Mouse (Mus musculus): ENCODE data around the gene Slc16a11. TPM values are rescaled to one million over a fixed set of nuclear protein-coding genes. Genes with fewer than 3 reads are reported as not detected.

Gene Slc16a11
- polyA plus RNA-seq, 1 experiment from 2014 or later: 1.2 TPM

GRCm38 (mm10) chr11:70177647-70178046, 34.9 kb upstream of the Slc16a11 start:
- Histone ChIP-seq H3K27me3 (replicated peaks; ENCODE audit: control insufficient read depth, insufficient read depth, low read length) (no peaks in the 10 kb centered on the region), H3K9me3 (ENCODE audit: control insufficient read depth, low read length) (0 out of 2 replicates have a peak, but pooled peaks cover 3% of the 10 kb centered on the region), H3K27ac (ENCODE audit: low read depth) (no peak overlapping the region), H3K4me3 (ENCODE audit: low read depth, low read length) (no peak overlapping the region), H3K4me2 (ENCODE audit: low read length) (no peak overlapping the region), H3K36me3 (ENCODE audit: control insufficient read depth, insufficient read depth, low read length) (no peaks in the 10 kb centered on the region), H3K9ac (ENCODE audit: low read length) (no peak overlapping the region), H3K4me1 (replicated peaks; ENCODE audit: control insufficient read depth, insufficient read depth, low read length) (no peaks in the 10 kb centered on the region)
- no peak for DNase-seq (ENCODE audit: low spot score)
- 75% methylated on average over 8 of the region's 8 CpGs for WGBS
- no peak for ATAC-seq (replicated peaks; ENCODE audit: low FRiP score, low TSS enrichment, low read depth)

GRCm38 (mm10) chr11:70178311-70178710, 34.2 kb upstream of the Slc16a11 start:
- ATAC-seq (replicated peaks; ENCODE audit: low FRiP score, low TSS enrichment, low read depth) (no peak), DNase-seq (ENCODE audit: low spot score) (no peak)
- Histone ChIP-seq H3K4me1 (replicated peaks; ENCODE audit: control insufficient read depth, insufficient read depth, low read length) (no peaks in the 10 kb centered on the region), H3K4me2 (ENCODE audit: low read length) (no peak overlapping the region), H3K27me3 (replicated peaks; ENCODE audit: control insufficient read depth, insufficient read depth, low read length) (no peaks in the 10 kb centered on the region), H3K27ac (ENCODE audit: low read depth) (no peak overlapping the region), H3K9ac (ENCODE audit: low read length) (no peak overlapping the region), H3K4me3 (ENCODE audit: low read depth, low read length) (no peak overlapping the region), H3K36me3 (ENCODE audit: control insufficient read depth, insufficient read depth, low read length) (no peaks in the 10 kb centered on the region), H3K9me3 (ENCODE audit: control insufficient read depth, low read length) (0 out of 2 replicates have a peak, but pooled peaks cover 3% of the 10 kb centered on the region)
- WGBS: 85% methylated on average over 11 of the region's 11 CpGs

- Histone ChIP-seq H3K36me3 (ENCODE audit: control insufficient read depth, insufficient read depth, low read length) (no peaks in the 10 kb centered on the region), H3K4me1 (replicated peaks; ENCODE audit: control insufficient read depth, insufficient read depth, low read length) (no peaks in the 10 kb centered on the region), H3K27ac (ENCODE audit: low read depth) (no peak overlapping the region), H3K4me3 (ENCODE audit: low read depth, low read length) (no peak overlapping the region), H3K9me3 (ENCODE audit: control insufficient read depth, low read length) (0 out of 2 replicates have a peak, but pooled peaks cover 3% of the 10 kb centered on the region), H3K4me2 (ENCODE audit: low read length) (no peak overlapping the region), H3K27me3 (replicated peaks; ENCODE audit: control insufficient read depth, insufficient read depth, low read length) (no peaks in the 10 kb centered on the region), H3K9ac (ENCODE audit: low read length) (no peak overlapping the region)
- ATAC-seq (replicated peaks; ENCODE audit: low FRiP score, low TSS enrichment, low read depth): no peak
- WGBS: 76% methylated on average over 11 of the region's 11 CpGs
- DNase-seq (ENCODE audit: low spot score): no peak
Observed at GRCm38 (mm10) chr11:70178756-70179155, 33.8 kb upstream of the Slc16a11 start.

- H3K9me3 ChIP-seq (ENCODE audit: control insufficient read depth, low read length): 0 out of 2 replicates have a peak, but pooled peaks cover 3% of the 10 kb centered on the region
- no peak overlapping the region for H3K4me3 ChIP-seq (ENCODE audit: low read depth, low read length)
- no peaks in the 10 kb centered on the region for H3K36me3 ChIP-seq (ENCODE audit: control insufficient read depth, insufficient read depth, low read length)
- ATAC-seq (replicated peaks; ENCODE audit: low FRiP score, low TSS enrichment, low read depth) (no peak), DNase-seq (ENCODE audit: low spot score) (peak; percentile 58)
- WGBS: 44% methylated on average over 14 of the region's 14 CpGs
- H3K4me1 ChIP-seq (replicated peaks; ENCODE audit: control insufficient read depth, insufficient read depth, low read length): no peaks in the 10 kb centered on the region
- H3K27ac ChIP-seq (ENCODE audit: low read depth): no peak overlapping the region
- H3K4me2 ChIP-seq (ENCODE audit: low read length): no peak overlapping the region
- no peak overlapping the region for H3K9ac ChIP-seq (ENCODE audit: low read length)
- no peaks in the 10 kb centered on the region for H3K27me3 ChIP-seq (replicated peaks; ENCODE audit: control insufficient read depth, insufficient read depth, low read length)
Observed at GRCm38 (mm10) chr11:70179401-70179800, 33.2 kb upstream of the Slc16a11 start.

GRCm38 (mm10) chr11:70180496-70180895, 32.1 kb upstream of the Slc16a11 start:
- Histone ChIP-seq H3K4me2 (ENCODE audit: low read length) (no peak overlapping the region), H3K9me3 (ENCODE audit: control insufficient read depth, low read length) (0 out of 2 replicates have a peak, but pooled peaks cover 3% of the 10 kb centered on the region), H3K36me3 (ENCODE audit: control insufficient read depth, insufficient read depth, low read length) (no peaks in the 10 kb centered on the region), H3K27me3 (replicated peaks; ENCODE audit: control insufficient read depth, insufficient read depth, low read length) (no peaks in the 10 kb centered on the region), H3K27ac (ENCODE audit: low read depth) (no peak overlapping the region), H3K9ac (ENCODE audit: low read length) (no peak overlapping the region), H3K4me3 (ENCODE audit: low read depth, low read length) (no peak overlapping the region), H3K4me1 (replicated peaks; ENCODE audit: control insufficient read depth, insufficient read depth, low read length) (no peaks in the 10 kb centered on the region)
- DNase-seq (ENCODE audit: low spot score) (no peak), ATAC-seq (replicated peaks; ENCODE audit: low FRiP score, low TSS enrichment, low read depth) (no peak)
- WGBS: 91% methylated on average over 4 of the region's 4 CpGs

GRCm38 (mm10) chr11:70185120-70185519, 27.4 kb upstream of the Slc16a11 start:
- H3K4me1 ChIP-seq (replicated peaks; ENCODE audit: control insufficient read depth, insufficient read depth, low read length): no peaks in the 10 kb centered on the region
- no peaks in the 10 kb centered on the region for H3K9me3 ChIP-seq (ENCODE audit: control insufficient read depth, low read length)
- H3K4me2 ChIP-seq (ENCODE audit: low read length): no peak overlapping the region
- H3K27me3 ChIP-seq (replicated peaks; ENCODE audit: control insufficient read depth, insufficient read depth, low read length): no peaks in the 10 kb centered on the region
- H3K4me3 ChIP-seq (ENCODE audit: low read depth, low read length): no peak overlapping the region
- 66% methylated on average over 7 of the region's 7 CpGs for WGBS
- ATAC-seq (replicated peaks; ENCODE audit: low FRiP score, low TSS enrichment, low read depth): no peak
- H3K9ac ChIP-seq (ENCODE audit: low read length): no peak overlapping the region
- no peak for DNase-seq (ENCODE audit: low spot score)
- no peaks in the 10 kb centered on the region for H3K36me3 ChIP-seq (ENCODE audit: control insufficient read depth, insufficient read depth, low read length)
- no peak overlapping the region for H3K27ac ChIP-seq (ENCODE audit: low read depth)

- Histone ChIP-seq H3K36me3 (ENCODE audit: control insufficient read depth, insufficient read depth, low read length) (no peaks in the 10 kb centered on the region), H3K27ac (ENCODE audit: low read depth) (no peak overlapping the region)
Observed at GRCm38 (mm10) chr11:70189319-70190134, 23.0 kb upstream of the Slc16a11 start.

GRCm38 (mm10) chr11:70191188-70191587, 21.4 kb upstream of the Slc16a11 start:
- Histone ChIP-seq H3K9me3 (ENCODE audit: control insufficient read depth, low read length) (no peaks in the 10 kb centered on the region), H3K36me3 (ENCODE audit: control insufficient read depth, insufficient read depth, low read length) (no peaks in the 10 kb centered on the region), H3K4me2 (ENCODE audit: low read length) (no peak overlapping the region), H3K27ac (ENCODE audit: low read depth) (no peak overlapping the region), H3K4me1 (replicated peaks; ENCODE audit: control insufficient read depth, insufficient read depth, low read length) (peaks cover 8% of the 10 kb centered on the region; the same call in 1 of the 2 replicates), H3K4me3 (ENCODE audit: low read depth, low read length) (no peak overlapping the region), H3K27me3 (replicated peaks; ENCODE audit: control insufficient read depth, insufficient read depth, low read length) (no peaks in the 10 kb centered on the region), H3K9ac (ENCODE audit: low read length) (no peak overlapping the region)
- no peak for ATAC-seq (replicated peaks; ENCODE audit: low FRiP score, low TSS enrichment, low read depth)
- DNase-seq (ENCODE audit: low spot score): no peak
- WGBS: 73% methylated on average over 6 of the region's 6 CpGs

More at GRCm38 (mm10) chr11:70189319-70190134, 23.0 kb upstream of the Slc16a11 start:
- 83% methylated on average over 28 of the region's 28 CpGs for WGBS
- Histone ChIP-seq H3K9ac (ENCODE audit: low read length) (no peak overlapping the region), H3K4me2 (ENCODE audit: low read length) (no peak overlapping the region), H3K4me1 (replicated peaks; ENCODE audit: control insufficient read depth, insufficient read depth, low read length) (peaks cover 8% of the 10 kb centered on the region; the same call in 1 of the 2 replicates), H3K9me3 (ENCODE audit: control insufficient read depth, low read length) (no peaks in the 10 kb centered on the region), H3K27me3 (replicated peaks; ENCODE audit: control insufficient read depth, insufficient read depth, low read length) (no peaks in the 10 kb centered on the region), H3K4me3 (ENCODE audit: low read depth, low read length) (no peak overlapping the region)
- DNase-seq (ENCODE audit: low spot score): no peak
- ATAC-seq (replicated peaks; ENCODE audit: low FRiP score, low TSS enrichment, low read depth): no peak

GRCm38 (mm10) chr11:70192157-70192556, 20.4 kb upstream of the Slc16a11 start:
- DNase-seq (ENCODE audit: low spot score): no peak
- Histone ChIP-seq H3K36me3 (ENCODE audit: control insufficient read depth, insufficient read depth, low read length) (no peaks in the 10 kb centered on the region), H3K27me3 (replicated peaks; ENCODE audit: control insufficient read depth, insufficient read depth, low read length) (no peaks in the 10 kb centered on the region), H3K4me2 (ENCODE audit: low read length) (no peak overlapping the region), H3K9me3 (ENCODE audit: control insufficient read depth, low read length) (no peaks in the 10 kb centered on the region), H3K4me3 (ENCODE audit: low read depth, low read length) (no peak overlapping the region), H3K4me1 (replicated peaks; ENCODE audit: control insufficient read depth, insufficient read depth, low read length) (peaks cover 8% of the 10 kb centered on the region; the same call in 1 of the 2 replicates), H3K27ac (ENCODE audit: low read depth) (no peak overlapping the region), H3K9ac (ENCODE audit: low read length) (no peak overlapping the region)
- 75% methylated on average over 4 of the region's 4 CpGs for WGBS
- no peak for ATAC-seq (replicated peaks; ENCODE audit: low FRiP score, low TSS enrichment, low read depth)
